Comparison of ENCODE assay signal across 10 mouse cellular contexts in genomic region chr1:38862213-38862612, GRCm38 (mm10). TPM values are rescaled to one million over a fixed set of nuclear protein-coding genes. Genes with fewer than 3 reads are reported as not detected.
DNase-seq lines count a peak whose midpoint lies in the region; ATAC-seq and TF ChIP-seq lines count a peak whose summit lies in the region.
"Had no signal": no experiment of that assay in that cellular context is flagged by ENCODE, and none has a peak within 500 bp of the region (broad histone marks: within the 10 kb centered on the region; RNA-seq: fewer than 3 reads in every experiment).

No protein-coding gene starts in this region.

- WGBS in stomach, postnatal 0 days: 14% methylated on average over 4 of the region's 4 CpGs

- ATAC-seq in stomach, postnatal 0 days (ENCODE audit: low FRiP score, low TSS enrichment): no peak

- H3K9ac ChIP-seq in stomach, postnatal 0 days (ENCODE audit: low read length): no peak overlapping the region
- H3K9ac ChIP-seq: heart, embryonic 15.5 days had no signal

- intact Hi-C loops in gastrocnemius, postnatal 14 days (cut with DNase I; ENCODE audit: low total_unique reads): no loop called here

- H3K4me1 ChIP-seq in stomach, postnatal 0 days (replicated peaks; ENCODE audit: control insufficient read depth, insufficient read depth): no peaks in the 10 kb centered on the region
- H3K4me1 ChIP-seq: heart, embryonic 15.5 days; megakaryocyte, embryonic 14.5 days had no signal

- peak; percentile 63 for TF ChIP-seq CTCF in stomach, postnatal 0 days (IDR thresholded peaks at IDR 0.05; ENCODE audit: low read depth)

- H3K27me3 ChIP-seq in stomach, postnatal 0 days (ENCODE audit: control insufficient read depth, insufficient read depth, low read length): no peaks in the 10 kb centered on the region
- H3K27me3 ChIP-seq: heart, embryonic 15.5 days had no signal

- H3K9me3 ChIP-seq in stomach, postnatal 0 days (ENCODE audit: control insufficient read depth, low read length): no peaks in the 10 kb centered on the region
- H3K9me3 ChIP-seq: heart, embryonic 15.5 days; megakaryocyte, embryonic 14.5 days had no signal

- H3K4me2 ChIP-seq in stomach, postnatal 0 days (replicated peaks; ENCODE audit: low read depth): no peak overlapping the region
- H3K4me2 ChIP-seq: heart, embryonic 15.5 days had no signal

- H3K4me3 ChIP-seq in stomach, postnatal 0 days (ENCODE audit: low read depth, low read length): no peak overlapping the region
- H3K4me3 ChIP-seq: heart, embryonic 15.5 days; megakaryocyte, embryonic 14.5 days had no signal

- no peaks in the 10 kb centered on the region for H3K36me3 ChIP-seq in stomach, postnatal 0 days (ENCODE audit: control insufficient read depth, insufficient read depth, low read length)
- H3K36me3 ChIP-seq: heart, embryonic 15.5 days had no signal

- no peak overlapping the region for H3K27ac ChIP-seq in stomach, postnatal 0 days (replicated peaks)
- H3K27ac ChIP-seq: heart, embryonic 15.5 days had no signal

- TF ChIP-seq EP300 in stomach, postnatal 0 days (optimal IDR thresholded peaks at IDR 0.05): no peak

- DNase-seq in gastrocnemius, postnatal 14 days: peak; percentile 9
- no peak for DNase-seq in gastrocnemius, postnatal 25 days
- peak; percentile 34 for DNase-seq in right cerebral cortex, adult 18-20 months
- DNase-seq in right cerebral cortex, postnatal 25 days: no peak
- peak; percentile 66 for DNase-seq in cerebellum, adult 9-10 months
- peak; percentile 21 for DNase-seq in left cerebral cortex, adult 11 months (ENCODE audit: low spot score)
- peak; percentile 39 for DNase-seq in stomach, postnatal 0 days (ENCODE audit: low spot score)
- no peak for DNase-seq in kidney, adult 18-20 months

RNA-seq across cellular contexts. Expression of gene Lonrf2, which starts 25.7 kb away (rescaled TPM):
- total RNA-seq in gastrocnemius, postnatal 14 days (2021): under 1 TPM; 0.58 to 0.94 TPM
- total RNA-seq in gastrocnemius, postnatal 25 days (2021): 1 to 10 TPM in 1 of 2 experiments, under 1 TPM in 1; 0.69 to 1.0 TPM
- polyA plus RNA-seq in stomach, postnatal 0 days (2015; fragmentation: Nextera tagmentation; extraction: Ambion mirVana): 0.46 and 0.54 TPM in 2 replicates

RNA-seq across cellular contexts. Expression of gene Chst10, which starts 35.7 kb away (rescaled TPM):
- under 1 TPM; 0.20 to 0.53 TPM for total RNA-seq in gastrocnemius, postnatal 14 days (2021)
- total RNA-seq in gastrocnemius, postnatal 25 days (2021): under 1 TPM; 0.26 to 0.27 TPM
- polyA plus RNA-seq in stomach, postnatal 0 days (2015; fragmentation: Nextera tagmentation; extraction: Ambion mirVana): 1.3 and 1.8 TPM in 2 replicates

Comparison
In these comparisons a context has a peak if more than half of its experiments do, and no peak if none do; other contexts are left out.
1. DNase-seq: peak in gastrocnemius, postnatal 14 days (single experiment), right cerebral cortex, adult 18-20 months (single experiment), cerebellum, adult 9-10 months (single experiment), left cerebral cortex, adult 11 months (single experiment) and stomach, postnatal 0 days (single experiment); none in gastrocnemius, postnatal 25 days (single experiment), right cerebral cortex, postnatal 25 days (single experiment) and kidney, adult 18-20 months (single experiment).